Mouse (Mus musculus) heart, adult 2 months (tissue): Measurements from ENCODE around the gene Azin2. TPM values are rescaled to one million over a fixed set of nuclear protein-coding genes. Genes with fewer than 3 reads are reported as not detected.
A peak's percentile ranks its signal among the peaks of the same experiment; 100 is the strongest.

Source experiments
- DNase-seq, 2 experiments: peaks; one replicate each; pipeline ENCODE4 v3.0.0; 2021
- H3K27ac ChIP-seq: fragments of 200-600 bp; 2 replicates; pipeline ENCODE4 v1.8.1; 2022
- H3K27me3 ChIP-seq: fragments of 200-500 bp; 2 replicates; pipeline ENCODE4 v1.6.1; 2012; ENCODE audit warnings: mild to moderate bottlenecking, low read length, inconsistent platforms, mixed read lengths; ENCODE audit not compliant: control insufficient read depth, insufficient read depth
- H3K36me3 ChIP-seq: fragments of 200-500 bp; 2 replicates; pipeline ENCODE4 v1.6.1; 2012; ENCODE audit warnings: low read length, inconsistent platforms; ENCODE audit not compliant: control insufficient read depth, insufficient read depth
- H3K4me1 ChIP-seq: fragments of 200-500 bp; 2 replicates; pipeline ENCODE4 v1.6.1; 2011; ENCODE audit warnings: low read length; ENCODE audit not compliant: control insufficient read depth, insufficient read depth
- H3K4me3 ChIP-seq: fragments of 200-600 bp; 2 replicates; pipeline ENCODE4 v1.8.1; 2022
- H3K79me2 ChIP-seq: fragments of 200-500 bp; replicated peaks from 2 replicates; pipeline ENCODE4 v1.6.1; 2012; ENCODE audit warnings: mild to moderate bottlenecking, inconsistent platforms, low read length, moderate library complexity, mixed read lengths; ENCODE audit not compliant: control insufficient read depth, insufficient read depth
- H3K9ac ChIP-seq: fragments of 200-500 bp; 2 replicates; pipeline ENCODE4 v1.6.1; 2012; ENCODE audit warnings: low read depth, mild to moderate bottlenecking, control low read depth, inconsistent platforms, low read length, mixed read lengths
- CTCF ChIP-seq: fragments of 200-600 bp; IDR thresholded peaks from 2 replicates; pipeline ENCODE4 v1.8.1; 2022; ENCODE audit warnings: antibody characterized with exemption, mild to moderate bottlenecking, moderate library complexity
- EP300 ChIP-seq: fragments of 200-500 bp; IDR thresholded peaks from 2 replicates; pipeline ENCODE4 v1.6.1; 2011; ENCODE audit warnings: low read depth, low read length, control low read depth; ENCODE audit not compliant: insufficient read depth
- POLR2A ChIP-seq: fragments of 200-500 bp; IDR thresholded peaks from 2 replicates; pipeline ENCODE4 v1.6.1; 2011; ENCODE audit warnings: mild to moderate bottlenecking, low read depth, low read length, control low read depth; ENCODE audit not compliant: insufficient read depth
- WGBS: fragments of 180-500 bp; shearing (Covaris S2); methylation state at CpG from one replicate; pipeline ENCODE4 v1.1.7; 2018; 5-methylcytosine and 5-hydroxymethylcytosine counted together
- intact Hi-C: fragments of 180-260 bp; cut with DNase I; formaldehyde crosslinking; loops from one replicate; pipeline ENCODE4 v1.15.1; 2025
- polyA plus RNA-seq: library from polyadenylated mRNA; depleted of rRNA; stranded (reverse); fragments of >200 nt; gene quantifications from 2 replicates; pipeline ENCODE4 v1.2.3, GENCODE M21; 2012
- total RNA-seq, 2 experiments: library from RNA; stranded (reverse); gene quantifications; 2 replicates each; pipeline ENCODE4 v1.2.3; 2021

Gene Azin2
- total and polyA plus RNA-seq, 3 experiments = 2.0 to 3.7 (median 3.0) TPM

GRCm38 (mm10) chr4:129003720-129004119 lies 41.5 kb upstream of the Azin2 start:
- whole genome bisulfite sequencing = 89% methylated on average over 8 of the region's 8 CpGs
- Histone ChIP-seq H3K4me1 (peaks cover 3% of the 10 kb centered on the region; the same call in 1 of the 2 replicates), H3K27me3 (no peaks in the 10 kb centered on the region), H3K27ac (no peak overlapping the region), H3K9ac (no peak overlapping the region), H3K79me2 (no peaks in the 10 kb centered on the region), H3K4me3 (no peak overlapping the region), H3K36me3 (no peaks in the 10 kb centered on the region)
- TF ChIP-seq CTCF = no peak
- no peak for TF ChIP-seq POLR2A
- TF ChIP-seq EP300 = no peak
- no peak for DNase-seq
- intact Hi-C loops = no loop called here

DNA sequence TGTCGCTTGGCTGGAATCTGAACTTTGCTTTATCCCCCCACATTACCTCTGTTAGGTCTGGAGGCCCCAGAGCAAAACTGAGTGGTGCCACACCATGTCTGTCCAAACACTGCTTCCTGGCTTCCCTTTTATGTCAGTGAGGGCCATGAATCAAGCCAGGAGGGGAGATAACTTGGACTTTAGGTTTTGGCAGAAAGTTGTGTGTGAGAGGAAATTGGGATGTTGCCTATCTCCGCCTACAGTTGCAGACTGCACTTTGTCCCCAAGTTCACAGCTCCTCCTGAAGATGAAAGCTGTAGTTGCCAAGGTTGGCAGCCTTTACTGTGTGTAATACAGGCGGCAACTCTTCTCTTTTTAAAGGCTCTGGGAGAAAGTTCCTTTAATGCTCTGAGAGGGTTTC lies 38.5 kb upstream of the Azin2 start:
- H3K4me3 ChIP-seq = no peak overlapping the region
- no peak for TF ChIP-seq CTCF
- no peak for TF ChIP-seq POLR2A
- TF ChIP-seq EP300 = no peak
- H3K27me3 ChIP-seq = no peaks in the 10 kb centered on the region
- peaks cover 3% of the 10 kb centered on the region; the same call in 1 of the 2 replicates for H3K4me1 ChIP-seq
- intact Hi-C loops = no loop called here
- no peaks in the 10 kb centered on the region; the same call in 1 of the 2 replicates for H3K36me3 ChIP-seq
- no peak overlapping the region for H3K27ac ChIP-seq
- 51% methylated on average over 3 of the region's 3 CpGs for WGBS
- H3K9ac ChIP-seq = no peak overlapping the region
- DNase-seq = no peak
- no peaks in the 10 kb centered on the region for H3K79me2 ChIP-seq

DNA sequence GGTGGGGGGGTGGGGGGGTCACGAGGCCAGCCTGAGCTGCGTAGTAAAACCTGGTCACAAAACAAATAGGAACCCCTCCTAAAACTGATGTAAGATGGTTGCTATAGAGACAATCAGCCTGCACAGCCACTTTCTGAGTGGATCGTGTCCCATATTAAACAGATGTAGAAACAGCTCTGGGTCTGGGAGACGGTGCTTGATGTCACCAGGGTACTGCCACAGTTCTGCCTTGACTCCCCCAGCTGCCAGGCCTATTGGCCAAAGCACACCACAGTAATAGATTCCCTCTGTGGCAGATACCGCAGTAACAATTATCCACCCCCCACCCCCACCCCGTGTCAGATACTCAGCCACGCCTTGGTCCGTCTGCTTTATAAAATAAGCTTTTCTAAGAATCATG lies 36.2 kb upstream of the Azin2 start:
- H3K4me1 ChIP-seq = peaks cover 7% of the 10 kb centered on the region

GRCm38 (mm10) chr4:128997258-128997657 lies 35.0 kb upstream of the Azin2 start:
- no peak for DNase-seq
- TF ChIP-seq CTCF (no peak), POLR2A (no peak), EP300 (no peak)
- no peaks in the 10 kb centered on the region for H3K27me3 ChIP-seq
- peaks cover 3% of the 10 kb centered on the region for H3K79me2 ChIP-seq
- H3K4me1 ChIP-seq = peaks cover 7% of the 10 kb centered on the region
- H3K9ac ChIP-seq = no peak overlapping the region
- no peak overlapping the region for H3K4me3 ChIP-seq
- intact Hi-C loops = no loop called here
- WGBS = 60% methylated on average over 8 of the region's 8 CpGs
- H3K27ac ChIP-seq = no peak overlapping the region
- no peaks in the 10 kb centered on the region; the same call in 1 of the 2 replicates for H3K36me3 ChIP-seq

More for the DNA sequence above, 36.2 kb upstream of the Azin2 start:
- intact Hi-C loops = no loop called here
- no peak overlapping the region for H3K27ac ChIP-seq
- TF ChIP-seq EP300 (no peak), POLR2A (no peak), CTCF (no peak)
- no peaks in the 10 kb centered on the region; the same call in 1 of the 2 replicates for H3K36me3 ChIP-seq
- H3K79me2 ChIP-seq = peaks cover 3% of the 10 kb centered on the region
- no peak overlapping the region for H3K4me3 ChIP-seq
- no peaks in the 10 kb centered on the region for H3K27me3 ChIP-seq
- 92% methylated on average over 8 of the region's 8 CpGs for WGBS
- no peak for DNase-seq
- no peak overlapping the region for H3K9ac ChIP-seq

- no peak overlapping the region for H3K27ac ChIP-seq
- no peaks in the 10 kb centered on the region for H3K27me3 ChIP-seq
- H3K79me2 ChIP-seq = peaks cover 3% of the 10 kb centered on the region
- H3K4me1 ChIP-seq = peaks cover 4% of the 10 kb centered on the region
- 56% methylated on average over 7 of the region's 7 CpGs for WGBS
- intact Hi-C loops = no loop called here
- TF ChIP-seq POLR2A (no peak), CTCF (no peak), EP300 (no peak)
- DNase-seq = no peak
- no peaks in the 10 kb centered on the region; the same call in 1 of the 2 replicates for H3K36me3 ChIP-seq
- no peak overlapping the region for H3K4me3 ChIP-seq
- no peak overlapping the region for H3K9ac ChIP-seq
Measured at GRCm38 (mm10) chr4:128995238-128995637, 33.0 kb upstream of the Azin2 start.

- DNase-seq = no peak
- TF ChIP-seq EP300 (no peak), POLR2A (no peak), CTCF (no peak)
Measured at GRCm38 (mm10) chr4:128993675-128994074, 31.4 kb upstream of the Azin2 start.

More at GRCm38 (mm10) chr4:128993675-128994074, 31.4 kb upstream of the Azin2 start:
- H3K36me3 ChIP-seq = no peaks in the 10 kb centered on the region; the same call in 1 of the 2 replicates
- peak overlapping the region; percentile 87 for H3K9ac ChIP-seq
- H3K4me1 ChIP-seq = peaks cover 4% of the 10 kb centered on the region
- H3K27ac ChIP-seq = peak overlapping the region; percentile 77
- 3% methylated on average over 12 of the region's 12 CpGs for WGBS
- H3K27me3 ChIP-seq = no peaks in the 10 kb centered on the region
- H3K79me2 ChIP-seq = peaks cover 3% of the 10 kb centered on the region
- peak overlapping the region; percentile 78 for H3K4me3 ChIP-seq
- intact Hi-C loops = loop anchor here (2.0 kb wide), 1 partner anchor 65 kb away; the partner anchor contains the start of gene Rnf19b
